Mouse (Mus musculus) duodenum, adult 2 months (tissue): ENCODE data around the gene Fgfbp3. TPM values are rescaled to one million over a fixed set of nuclear protein-coding genes. Genes with fewer than 3 reads are reported as not detected.

Source experiments
- polyA plus RNA-seq: library from polyadenylated mRNA; depleted of rRNA; stranded (reverse); fragments of >200 nt; gene quantifications from 2 replicates; pipeline ENCODE4 v1.2.3, GENCODE M21; 2012; ENCODE audit warnings: low replicate concordance; rRNA removed

Fgfbp3 gene
- polyA plus RNA-seq = 5.7 and 8.0 TPM in 2 replicates

DNA sequence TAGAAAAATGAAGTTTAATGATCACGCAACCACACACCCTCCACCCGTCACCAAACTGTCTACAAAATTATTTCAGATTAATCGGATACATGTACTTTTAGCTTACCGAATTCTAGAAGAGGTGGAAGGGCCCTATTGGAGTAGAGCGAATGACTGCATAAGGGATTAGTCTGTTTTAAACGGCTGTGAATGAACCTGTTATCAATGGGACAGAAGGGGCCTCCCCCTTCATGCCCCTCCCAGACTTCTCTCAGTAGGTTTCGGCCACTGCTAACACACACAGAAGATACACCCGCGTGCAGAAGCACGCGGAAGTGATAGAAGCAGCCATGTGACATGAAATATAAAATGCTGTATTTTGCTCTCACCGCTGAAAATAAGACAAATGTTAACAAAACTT lies at the start of gene Fgfbp3:
Fgfbp3 (minus strand) TSS at position 150 of the 400 bp plus-strand sequence.

DNA sequence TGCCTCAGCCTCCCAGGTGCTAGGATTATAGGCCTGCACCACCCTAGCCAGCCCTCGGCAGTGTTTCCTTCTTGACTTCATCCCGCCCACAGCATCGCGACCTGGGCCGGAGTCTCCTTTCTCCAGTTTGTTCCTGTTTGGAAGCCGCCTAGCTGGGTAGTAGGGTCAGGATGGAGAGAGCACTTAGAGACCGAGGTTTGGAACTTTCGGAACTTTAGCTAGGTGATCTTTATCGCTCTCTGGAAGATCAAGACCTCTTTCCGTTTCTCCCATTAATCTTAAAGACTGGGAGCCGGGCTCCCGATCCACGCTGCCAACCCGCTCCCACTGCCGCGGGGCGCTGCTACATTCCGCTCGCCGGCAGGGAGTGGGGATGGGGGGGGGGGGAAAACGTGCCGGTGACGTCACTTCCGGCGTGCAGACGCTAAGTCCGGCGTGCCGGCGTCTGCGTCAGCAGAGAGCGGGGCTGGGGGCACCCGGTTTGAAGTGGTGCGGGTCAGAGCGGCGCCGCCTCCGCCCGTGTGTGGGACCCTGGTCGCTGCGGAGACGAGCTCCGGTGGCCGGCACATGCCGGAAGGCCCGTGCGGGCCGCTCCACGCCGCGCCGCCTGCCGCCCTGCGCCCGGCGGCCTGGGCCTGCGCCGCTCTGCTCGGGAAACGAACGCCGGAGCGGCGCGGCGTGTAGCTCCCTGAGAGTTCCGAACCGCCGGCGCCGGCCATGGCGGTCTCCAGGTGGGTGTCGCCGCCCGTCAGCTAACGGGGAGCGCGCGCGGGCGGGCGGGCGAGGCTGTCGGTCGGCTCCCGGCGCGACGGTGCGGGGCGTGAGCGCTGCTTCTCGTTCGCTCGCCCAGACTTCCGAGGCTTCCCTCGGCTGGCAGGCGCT lies 6.5 kb upstream of the Fgfbp3 start, which contains the start of gene Btaf1:
Btaf1 (plus strand) TSS at position 409 of the 882 bp plus-strand sequence.

Other genes starting within 250 kb of the Fgfbp3 start
- gene Ppp1r3c, start 183.0 kb downstream of the Fgfbp3 start, polyA plus RNA-seq = 0.52 and 1.4 TPM in 2 replicates
- gene Tnks2, start 85.4 kb downstream of the Fgfbp3 start, polyA plus RNA-seq = 5.0 and 10.7 TPM in 2 replicates
- gene Btaf1, start 6.5 kb upstream of the Fgfbp3 start, polyA plus RNA-seq = 1.4 and 1.6 TPM in 2 replicates